Mouse (Mus musculus) activated CD4-positive, CD25-positive, alpha-beta regulatory T cell (primary cell): Measurements from ENCODE around the gene Gfi1b. TPM values are rescaled to one million over a fixed set of nuclear protein-coding genes. Genes with fewer than 3 reads are reported as not detected.

Experiments
- polyA plus RNA-seq, 2 experiments: library from polyadenylated mRNA; unstranded; fragments of 100-300 nt; shearing (Covaris generic); gene quantifications; one replicate each; pipeline ENCODE4 v1.2.1; 2017

Gene Gfi1b
- 1 to 10 TPM in 1 of 2 experiments, not detected in 1; 2.0 TPM for polyA plus RNA-seq

DNA sequence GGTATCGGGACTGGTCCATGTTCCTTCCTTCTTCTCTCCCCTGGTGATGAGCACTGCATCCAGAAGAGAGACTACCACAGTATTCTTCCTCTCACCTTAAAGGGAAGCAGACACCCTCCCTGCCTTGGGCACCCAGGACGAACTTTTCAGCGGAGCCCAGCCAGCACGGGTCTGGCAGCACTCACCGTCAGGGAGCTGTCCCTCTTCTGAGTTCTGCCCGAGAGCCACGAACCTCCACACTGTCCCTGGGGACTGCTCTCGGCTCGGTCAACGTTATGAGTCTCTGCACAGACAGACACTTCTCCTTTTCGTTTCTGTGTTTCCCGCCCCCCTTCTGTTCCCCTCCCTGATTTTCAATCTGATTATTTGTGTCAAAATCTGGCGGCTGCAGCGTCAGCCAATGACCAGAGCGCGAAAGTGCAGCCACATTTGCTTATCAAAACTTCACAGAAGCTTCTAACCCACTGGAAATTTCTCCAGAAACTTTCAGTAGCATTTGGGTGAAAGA lies at the start of gene Gfi1b:
Gene Gfi1b (minus strand): TSS at position 319 of the 508 bp plus-strand sequence.

DNA sequence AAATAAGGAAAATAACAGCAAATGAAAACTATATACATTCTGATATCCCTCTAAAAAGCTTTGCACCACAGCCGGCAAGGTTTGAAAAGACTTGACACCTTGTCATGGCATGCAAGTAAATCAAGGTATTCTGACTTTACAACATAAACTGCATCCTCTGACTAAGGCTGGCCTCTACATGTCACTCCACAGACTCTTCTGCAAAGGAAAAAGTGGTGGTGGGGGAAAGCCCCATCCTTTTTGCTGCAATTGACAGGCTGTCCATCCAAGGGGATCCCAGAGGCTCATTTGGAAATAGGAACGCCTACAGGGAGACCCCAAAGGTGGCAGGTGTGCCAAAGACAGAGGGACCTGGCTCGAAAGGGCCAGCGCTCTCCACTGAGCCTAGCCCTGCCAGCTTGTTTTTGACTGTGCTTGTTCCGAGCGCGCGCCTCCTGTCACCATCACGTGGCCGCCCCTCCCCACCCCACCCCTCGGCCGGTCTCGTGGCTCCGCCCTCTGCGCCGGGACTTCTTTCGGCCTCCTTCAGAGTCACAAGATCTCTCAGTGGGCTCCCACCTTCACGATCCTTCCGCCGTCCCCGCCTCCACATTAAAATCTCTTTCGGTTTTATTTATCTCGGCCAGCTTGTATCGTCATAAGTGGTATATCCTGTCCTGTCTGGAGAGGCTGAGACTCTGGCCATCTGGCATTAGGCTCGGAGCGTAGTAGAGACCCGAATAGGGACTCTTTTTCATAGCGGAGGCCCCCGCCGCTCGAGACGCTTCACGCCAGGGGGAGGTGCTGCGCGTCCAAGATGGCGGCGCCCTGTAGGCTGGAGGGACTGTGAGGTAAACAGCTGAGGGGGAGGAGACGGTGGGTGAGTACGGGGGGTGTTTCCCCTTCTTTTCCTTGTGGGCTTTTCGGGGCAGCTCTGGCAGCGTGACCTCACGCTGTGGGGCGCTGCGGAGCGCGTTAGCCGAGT lies 19.0 kb upstream of the Gfi1b start, which contains the start of gene Tsc1:
Gene Tsc1 (plus strand): TSS at position 768 of the 964 bp plus-strand sequence.

DNA sequence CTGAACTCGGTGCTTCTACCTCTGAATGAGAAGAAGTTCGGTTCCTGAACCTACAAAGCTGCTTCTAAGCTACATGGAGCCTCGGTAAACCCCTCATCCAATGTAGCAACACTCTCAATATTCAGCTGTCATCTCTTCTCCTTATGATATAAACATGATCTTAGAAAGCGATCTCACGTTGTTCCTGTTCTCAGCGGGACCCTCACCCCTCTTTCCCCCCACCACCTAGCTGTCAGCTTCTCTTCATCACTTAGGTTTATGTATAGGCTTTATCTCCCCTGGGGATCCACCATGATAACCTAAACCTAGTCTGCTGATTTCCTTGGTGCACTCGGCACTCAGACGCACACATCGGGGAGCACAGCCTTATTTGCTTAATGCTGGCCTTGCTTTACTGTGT lies 38.1 kb downstream of the Gfi1b start, which contains the start of gene Gtf3c5:
Gene Gtf3c5 (minus strand): TSS at position 101 of the 400 bp plus-strand sequence.

DNA sequence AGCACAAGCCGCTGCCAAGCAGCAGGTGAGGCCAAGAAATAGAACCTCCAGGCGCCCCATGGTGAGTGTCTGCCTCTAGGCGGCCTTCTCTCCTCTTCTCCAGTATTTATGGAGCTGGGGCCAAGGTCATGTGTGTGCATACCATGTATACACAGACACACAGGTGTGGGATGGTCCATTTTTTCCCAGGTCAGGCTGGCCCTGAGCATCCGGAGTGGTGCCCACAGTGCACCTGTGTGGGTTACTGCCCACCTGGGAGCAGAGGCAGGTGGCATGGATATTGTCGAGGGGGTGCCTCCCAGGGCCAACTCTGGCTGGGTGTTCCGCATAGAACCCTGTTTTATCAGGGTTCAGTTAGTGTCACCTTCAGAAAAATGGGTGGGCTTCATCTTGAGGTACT lies 58.5 kb downstream of the Gfi1b start, which contains the start of gene Cel:
Gene Cel (minus strand): TSS at position 101 of the 400 bp plus-strand sequence.

Other genes with a start within 250 kb of the Gfi1b start
- not detected for gene Ppp1r26, start 175.2 kb downstream of the Gfi1b start, polyA plus RNA-seq
- under 1 TPM in 1 of 2 experiments, not detected in 1; 0.64 TPM for gene 1700007K13Rik, start 155.7 kb downstream of the Gfi1b start, polyA plus RNA-seq
- 10 to 100 TPM; 27.4 to 34.1 TPM for gene Mrps2, start 153.9 kb downstream of the Gfi1b start, polyA plus RNA-seq
- gene Gbgt1, start 125.1 kb downstream of the Gfi1b start, polyA plus RNA-seq, result under 1 TPM in 1 of 2 experiments, not detected in 1; 0.12 TPM
- gene Gm10134, start 115.9 kb downstream of the Gfi1b start, polyA plus RNA-seq, result under 1 TPM; 0.78 to 0.84 TPM
- gene Ralgds, start 108.9 kb downstream of the Gfi1b start, polyA plus RNA-seq, result 10 to 100 TPM; 14.1 to 38.3 TPM
- under 1 TPM in 1 of 2 experiments, not detected in 1; 0.25 TPM for gene Cel, start 58.6 kb downstream of the Gfi1b start, polyA plus RNA-seq
- 10 to 100 TPM; 14.2 to 23.5 TPM for gene Gtf3c5, start 38.2 kb downstream of the Gfi1b start, polyA plus RNA-seq
- gene Tsc1, start 19.2 kb upstream of the Gfi1b start, polyA plus RNA-seq, result 10 to 100 TPM; 24.0 to 26.5 TPM
- not detected for gene Spaca9, start 77.7 kb upstream of the Gfi1b start, polyA plus RNA-seq
- under 1 TPM in 1 of 2 experiments, not detected in 1; 0.50 TPM for gene Ak8, start 78.2 kb upstream of the Gfi1b start, polyA plus RNA-seq
- gene Gtf3c4, start 218.4 kb upstream of the Gfi1b start, polyA plus RNA-seq, result 10 to 100 TPM in 1 of 2 experiments, 1 to 10 TPM in 1; 7.0 to 11.6 TPM
- 10 to 100 TPM; 16.1 to 18.4 TPM for gene Ddx31, start 218.4 kb upstream of the Gfi1b start, polyA plus RNA-seq